Mouse (Mus musculus) thymus, postnatal 10 days (tissue): ENCODE measurements at regions not wholly inside any gene's neighbourhood (a gene's known extent, or its start where the extent isn't known, plus 50 kb on each side); places are given as distances from the start of the nearest gene placed in this dataset.

ENCODE experiments used
- DNase-seq, 2 experiments: peaks; one replicate each; pipeline ENCODE4 v3.0.0; 2021; ENCODE audit warnings: low spot score in 2 of 2

DNA sequence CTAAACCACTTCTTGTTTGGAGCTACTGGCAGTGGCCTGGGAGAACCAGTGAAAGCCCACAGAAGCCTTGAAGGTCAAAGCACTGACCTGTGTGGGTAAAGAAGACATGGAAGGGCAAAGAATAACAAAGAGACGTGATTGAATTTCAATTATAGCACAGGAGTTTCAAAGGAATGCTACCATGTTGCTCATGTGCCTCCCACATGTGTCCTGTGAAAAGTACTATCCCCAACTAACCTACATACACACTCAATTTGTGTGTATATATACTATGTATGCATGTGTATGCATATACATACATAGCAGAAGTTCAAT is 110.0 kb downstream of the Ccdc71l start:
- no peak for DNase-seq

DNA sequence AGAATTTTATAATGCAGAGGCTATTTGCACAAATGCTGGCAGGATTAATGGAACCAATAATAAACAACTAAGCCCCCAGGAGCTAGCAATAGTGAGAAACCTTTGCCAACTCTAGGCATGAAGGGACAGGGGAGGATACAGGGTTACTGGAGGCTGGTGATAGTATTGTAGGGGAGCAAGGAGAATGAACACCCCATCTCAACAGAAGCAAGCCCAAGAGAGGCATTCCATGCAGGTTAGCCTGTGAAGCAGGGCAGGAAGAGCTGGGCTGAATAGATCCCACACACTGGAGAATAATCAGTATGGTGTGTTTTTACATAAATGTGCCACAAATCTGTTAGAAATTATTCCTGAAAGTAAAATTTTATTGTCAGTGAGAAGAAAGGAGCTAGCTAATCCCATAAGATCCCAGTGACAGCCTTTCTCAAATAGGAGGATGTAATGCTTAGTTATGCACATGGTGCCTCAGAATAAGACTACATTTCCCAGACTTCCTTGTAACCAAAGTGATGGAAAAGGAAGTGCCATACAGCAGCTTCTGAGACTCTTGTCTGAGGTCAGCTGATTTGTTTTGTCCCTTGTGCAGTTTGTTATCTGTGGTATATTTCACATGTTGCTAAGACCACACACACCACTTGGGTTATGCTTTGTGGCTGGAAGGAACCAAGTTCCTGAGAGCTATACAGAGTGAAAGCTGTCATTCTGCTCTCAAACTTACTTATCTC is 111.1 kb downstream of the Ccdc71l start:
- DNase-seq: no peak

DNA sequence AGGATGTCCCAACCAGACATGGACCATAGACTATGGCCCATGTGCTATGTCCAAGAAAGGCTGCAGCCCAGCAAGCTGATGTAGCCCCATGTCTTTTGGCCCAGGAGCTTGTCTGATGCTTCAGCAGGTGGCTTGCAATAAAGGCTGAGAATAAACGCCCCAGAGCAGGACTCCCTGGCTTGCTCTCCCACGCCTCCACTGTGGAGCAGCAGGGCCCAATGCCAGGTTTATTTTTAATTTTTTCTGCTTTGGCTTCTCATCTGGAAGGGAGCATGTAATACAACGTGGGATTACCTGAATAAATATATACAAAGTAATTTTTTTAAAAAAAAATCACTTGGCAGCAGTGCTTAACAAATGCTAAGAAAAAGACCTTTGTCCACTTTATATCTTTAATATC is 125.7 kb downstream of the Ccdc71l start:
- DNase-seq: no peak

DNA sequence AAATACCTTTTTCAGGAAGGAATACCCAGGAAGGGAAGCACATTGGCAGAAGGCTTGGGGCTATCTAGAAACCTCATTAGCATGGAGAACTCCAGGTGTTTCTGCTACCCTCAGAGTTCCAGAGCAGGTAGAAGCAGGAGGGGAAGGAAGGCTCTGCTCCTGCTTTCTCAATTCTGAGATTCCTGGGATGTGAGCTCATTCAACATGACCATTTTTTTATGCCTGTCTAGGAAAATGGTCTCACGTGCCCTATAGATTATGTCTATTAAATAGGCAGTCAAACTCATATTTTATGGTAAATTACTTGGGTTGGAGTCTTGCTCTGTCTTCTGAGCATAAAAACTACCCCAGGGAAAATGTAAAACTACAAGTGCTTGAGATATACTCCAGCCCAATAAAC is 130.2 kb downstream of the Ccdc71l start:
- DNase-seq: no peak

- DNase-seq: no peak
Observed at GRCm38 (mm10) chr12:32525586-32525985, 147.1 kb downstream of the Ccdc71l start.

DNA sequence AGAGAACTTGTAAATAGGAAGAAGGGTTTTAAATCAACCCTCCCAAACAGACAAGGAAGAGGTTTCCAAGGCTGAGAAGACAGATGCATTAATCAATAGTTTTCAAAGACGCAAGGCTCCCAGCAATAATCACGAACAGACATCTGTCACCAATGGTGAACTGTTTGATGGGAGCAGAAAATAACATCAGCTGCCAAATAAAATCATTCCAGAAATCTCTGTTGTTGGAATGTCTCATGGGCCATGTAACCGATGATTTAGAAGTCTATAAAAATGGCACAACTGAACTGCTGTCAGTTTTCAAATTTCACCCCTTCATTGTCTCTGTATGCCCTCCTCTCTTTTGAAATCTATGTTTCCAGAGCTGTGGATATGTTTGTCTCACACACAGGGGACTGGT is 152.7 kb downstream of the Ccdc71l start:
- DNase-seq: no peak

DNA sequence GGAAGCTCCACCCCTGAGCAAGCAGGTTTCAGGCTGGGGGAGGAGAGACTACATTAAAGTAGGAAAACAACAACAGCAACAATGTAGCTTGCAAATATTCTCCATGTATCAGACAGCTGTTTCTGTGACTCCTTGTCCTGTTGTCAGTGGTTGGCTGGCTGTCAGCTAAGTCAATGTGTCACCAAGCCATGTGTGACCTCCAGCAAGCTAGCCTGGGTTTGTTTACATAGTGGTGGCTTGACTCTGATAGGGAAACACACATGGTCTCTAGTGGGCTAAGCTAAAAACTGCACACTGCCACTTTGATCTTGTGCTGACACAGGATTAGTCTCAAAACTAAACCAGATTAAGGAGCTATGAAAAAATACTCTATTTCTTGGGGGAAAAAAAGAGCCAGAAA is 155.1 kb downstream of the Ccdc71l start:
- no peak for DNase-seq

GRCm38 (mm10) chr12:32545466-32545865 is 167.0 kb downstream of the Ccdc71l start:
- no peak for DNase-seq

GRCm38 (mm10) chr12:32546356-32546755 is 167.9 kb downstream of the Ccdc71l start:
- no peak for DNase-seq

DNA sequence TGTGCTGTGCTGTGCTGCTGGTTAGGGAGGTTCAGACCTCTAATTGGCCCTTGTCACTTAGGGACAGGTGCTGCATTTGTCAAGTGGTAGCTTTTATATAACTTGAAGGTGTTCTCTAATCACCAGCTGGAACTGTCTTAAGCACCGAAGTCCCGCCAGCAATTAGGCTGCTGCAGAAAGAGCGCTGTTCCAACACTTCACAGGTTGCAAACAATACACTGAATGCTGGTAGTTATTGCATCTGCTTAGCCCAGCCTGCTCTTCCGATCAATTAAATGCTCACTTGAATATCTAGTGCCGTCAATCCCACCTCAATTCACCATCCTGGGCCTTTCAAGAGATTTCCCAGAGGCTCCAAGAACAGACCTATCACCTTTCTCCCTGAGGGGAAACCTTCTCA is 175.3 kb downstream of the Ccdc71l start:
- DNase-seq: no peak

DNA sequence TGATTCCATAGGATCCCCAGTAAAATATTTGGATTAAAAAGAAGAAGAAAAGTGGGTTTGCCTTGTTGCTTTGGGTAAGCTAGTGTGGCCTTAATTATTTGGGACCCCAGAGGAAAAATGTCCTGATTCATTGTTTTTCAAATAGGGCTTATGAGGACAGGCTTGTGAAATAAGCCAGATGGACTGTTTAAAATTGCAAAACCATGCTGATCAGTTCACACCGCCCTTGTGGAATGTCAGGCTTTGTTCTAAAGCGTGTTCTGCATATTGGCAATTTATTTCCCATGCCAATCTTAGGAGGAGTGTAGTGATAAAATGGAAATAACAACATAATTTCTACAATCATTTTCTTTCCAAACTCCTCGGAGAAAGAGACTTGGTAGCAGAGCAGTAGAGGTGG is 189.3 kb downstream of the Ccdc71l start:
- DNase-seq: no peak

DNA sequence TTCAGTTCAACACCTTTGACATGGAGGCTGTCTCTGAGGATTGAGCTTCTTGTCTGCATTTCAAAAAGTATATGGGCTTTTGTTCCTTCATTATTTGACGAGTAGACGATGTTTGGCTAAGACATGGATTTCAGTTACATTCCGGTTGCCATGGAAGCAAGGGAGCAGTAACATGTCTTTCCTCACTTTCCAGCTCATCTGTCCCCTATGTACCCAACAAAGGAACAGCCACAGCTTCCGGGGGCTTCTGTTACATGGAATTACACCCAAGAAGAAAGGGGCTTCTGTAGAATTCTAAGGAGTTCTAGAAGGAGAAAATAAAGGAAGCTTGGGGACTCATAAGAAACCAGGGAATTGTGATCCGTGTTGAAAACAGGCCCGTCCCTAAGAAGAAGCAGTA is 202.8 kb downstream of the Ccdc71l start:
- DNase-seq: no peak

- DNase-seq: no peak
Observed at GRCm38 (mm10) chr12:32602131-32602815, 217.1 kb upstream of the Nampt start.

DNA sequence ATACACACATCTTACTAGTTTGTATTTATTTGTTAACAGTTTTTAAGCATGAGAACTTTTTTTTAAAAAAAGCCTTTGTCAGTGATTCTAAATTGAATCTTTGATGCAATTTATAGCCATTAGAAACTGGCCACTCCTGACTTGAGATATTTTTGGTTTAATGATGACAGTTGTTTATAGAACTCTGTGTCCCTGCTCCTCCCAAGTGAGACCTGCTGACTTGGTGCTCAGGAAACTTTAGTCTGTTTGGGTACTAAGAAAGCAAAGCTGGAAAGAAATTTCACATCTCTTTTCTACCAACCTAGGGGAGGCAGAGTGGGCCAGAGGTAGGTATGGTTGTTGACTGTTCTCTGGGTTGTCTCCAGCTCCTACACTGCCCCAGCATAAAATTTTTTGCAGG is 214.0 kb upstream of the Nampt start:
- DNase-seq: no peak

DNA sequence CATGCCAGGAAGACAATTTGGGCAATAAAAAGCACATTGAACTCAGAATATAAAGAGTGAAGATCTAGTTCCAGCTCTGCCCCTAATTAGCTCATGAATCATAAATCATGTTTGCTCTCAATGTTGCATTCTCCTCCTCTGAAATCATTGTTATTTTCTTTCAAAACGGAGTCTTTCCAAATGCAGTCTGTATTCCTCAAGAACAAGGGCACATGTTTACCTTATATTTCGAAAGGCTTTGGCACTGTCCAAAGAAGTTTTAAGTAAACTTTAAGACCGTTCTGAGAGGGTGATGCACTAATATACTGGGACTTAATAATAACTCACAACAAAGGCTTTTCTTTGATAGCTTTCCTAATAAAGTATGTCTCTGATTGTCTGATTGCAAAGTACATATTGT is 204.3 kb upstream of the Nampt start:
- no peak for DNase-seq

DNA sequence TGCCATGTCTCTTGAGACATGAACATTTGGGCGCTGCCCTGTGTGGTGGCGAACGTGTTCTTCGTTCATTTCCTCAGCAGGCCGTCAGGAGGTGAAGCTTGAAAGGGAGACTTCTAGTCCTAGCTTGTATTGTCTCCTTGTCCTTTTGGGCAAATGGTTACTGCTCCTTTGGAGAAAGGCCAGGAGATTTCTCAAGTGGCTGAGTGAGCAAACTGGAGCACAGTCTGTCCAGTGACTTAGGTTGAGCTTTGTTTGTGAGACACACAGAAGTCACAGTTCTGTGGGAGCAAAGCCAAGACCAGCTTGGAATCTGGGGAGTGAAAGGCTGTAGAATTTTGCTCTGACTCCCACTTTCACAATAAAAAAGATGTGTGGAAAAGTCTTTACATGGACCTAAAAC is 203.3 kb upstream of the Nampt start:
- no peak for DNase-seq

- no peak for DNase-seq
Observed at GRCm38 (mm10) chr12:32617031-32617430, 202.3 kb upstream of the Nampt start.

DNA sequence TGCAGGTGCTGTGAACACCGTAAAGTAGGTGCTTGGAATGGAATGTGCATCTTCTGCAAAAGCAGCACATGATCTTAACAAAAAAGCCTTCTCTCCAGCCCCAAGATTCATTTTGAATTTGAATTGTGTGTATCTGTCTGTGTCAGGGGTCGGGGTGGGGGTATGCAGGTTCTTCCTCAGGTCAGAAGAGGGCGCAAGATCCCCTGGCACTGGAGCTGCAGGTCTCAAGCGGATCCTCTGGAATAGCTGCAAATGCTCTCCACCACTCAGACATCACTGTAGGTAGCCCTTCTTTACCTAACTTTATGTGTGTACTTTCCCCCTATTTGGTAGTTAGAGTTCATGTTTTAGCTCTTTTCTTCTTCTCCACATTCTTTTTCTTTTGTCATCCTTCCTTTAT is 199.5 kb upstream of the Nampt start:
- DNase-seq: no peak

- DNase-seq: no peak
Observed at GRCm38 (mm10) chr12:32621739-32622138, 197.6 kb upstream of the Nampt start.

DNA sequence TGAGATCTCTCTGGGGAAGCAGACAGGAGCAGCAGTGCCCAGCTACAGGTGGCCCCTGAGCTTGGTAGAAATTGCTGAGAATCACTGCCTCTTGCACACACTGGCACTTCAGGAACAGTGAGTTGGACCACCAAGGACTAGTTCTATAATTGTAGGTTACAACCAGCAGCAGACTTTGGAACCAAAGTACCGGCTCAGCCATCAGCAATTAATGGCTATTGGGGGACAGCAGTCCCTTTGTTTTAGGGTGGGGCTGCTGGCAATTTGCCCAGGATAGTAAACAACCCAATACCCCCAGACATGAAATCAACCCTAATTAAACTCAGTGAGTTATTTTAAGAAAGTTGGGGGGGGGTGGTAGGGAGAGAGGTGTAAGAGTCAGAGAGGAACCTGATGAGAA is 190.8 kb upstream of the Nampt start:
- no peak for DNase-seq

DNA sequence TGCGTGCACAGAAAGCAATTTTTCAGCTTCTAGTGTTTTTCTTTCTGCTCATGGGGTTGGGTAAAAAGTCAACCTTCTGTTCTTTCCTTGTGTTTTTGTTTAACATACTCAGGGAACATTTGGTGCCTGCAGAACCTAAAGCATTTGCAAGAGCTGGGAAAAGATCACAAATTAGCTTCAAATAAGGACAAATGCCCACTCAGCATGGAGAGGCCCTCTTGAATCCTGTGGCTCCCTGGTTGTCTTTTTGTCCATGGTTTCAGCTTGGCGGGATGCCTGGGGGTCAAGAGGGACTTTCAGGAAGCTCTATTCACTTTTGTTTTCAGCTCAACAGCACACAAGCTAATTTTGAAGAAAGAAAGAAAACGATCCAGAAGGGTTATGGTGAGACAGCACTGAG is 186.4 kb upstream of the Nampt start:
- no peak for DNase-seq

DNA sequence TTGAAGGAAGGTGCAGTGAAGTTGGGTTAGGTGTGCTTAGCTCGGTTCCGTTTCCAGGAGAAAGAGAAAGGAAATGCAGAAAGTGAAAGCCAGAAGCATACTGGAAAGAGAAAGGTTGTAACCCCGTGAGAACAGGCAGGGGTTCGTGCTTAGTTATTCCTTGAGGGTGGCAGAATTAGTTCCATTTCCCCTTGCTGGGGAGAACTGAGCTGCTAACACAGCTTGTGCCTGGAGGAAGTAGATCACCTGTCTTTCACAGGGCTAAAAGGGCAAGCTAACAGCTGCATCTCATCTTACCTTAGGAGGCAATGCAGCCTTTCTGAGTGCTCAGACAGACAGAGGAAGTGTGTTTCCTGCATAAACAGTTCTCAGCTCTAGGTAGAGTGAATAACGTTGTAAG is 184.3 kb upstream of the Nampt start:
- peak; percentile 7 to 17 for DNase-seq

DNA sequence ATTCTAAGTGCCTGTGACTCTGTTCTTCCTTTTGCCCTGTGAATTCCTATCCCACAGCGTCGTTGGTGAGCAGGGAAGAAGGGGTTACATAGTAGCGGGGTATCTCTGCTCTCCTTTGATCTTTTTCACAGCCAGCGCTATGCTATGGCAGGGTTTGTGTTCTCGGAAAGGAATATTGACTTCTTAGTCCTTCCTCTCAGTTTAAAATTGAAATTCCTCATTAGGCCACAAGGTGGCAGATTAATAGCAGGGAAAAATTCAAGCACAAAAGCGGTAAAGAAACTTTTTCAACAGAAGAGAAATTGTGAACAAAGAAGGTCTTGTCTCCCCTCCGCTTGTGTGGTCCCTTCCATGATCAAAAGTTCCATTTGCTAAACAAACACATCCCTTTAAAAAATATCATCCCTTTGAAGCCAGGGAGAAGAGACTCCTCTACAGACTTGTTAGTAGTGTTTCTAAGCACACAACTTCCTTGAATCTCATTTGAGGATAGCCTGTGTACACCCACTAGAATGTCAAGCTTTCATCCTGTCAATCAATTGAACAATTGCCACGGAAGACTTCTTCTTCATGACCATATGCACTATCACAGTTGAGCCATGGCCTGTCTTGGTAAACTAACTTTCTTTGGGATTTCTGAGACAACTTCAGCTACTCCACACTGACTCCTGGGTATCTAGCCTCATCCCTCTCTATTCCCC is 181.8 kb upstream of the Nampt start:
- peak in 1 of 2 experiments; percentile 44 for DNase-seq
